Mouse (Mus musculus): ENCODE data around the gene Ckap4.

Gene Ckap4

GRCm38 (mm10) chr10:84533912-84534671, at the start of gene Ckap4:
Gene Ckap4, minus strand, starts transcription at chr10:84534062.
- peak; percentile 83 for DNase-seq (ENCODE audit: extremely low read depth, insufficient read length, low spot score)

- no peak for DNase-seq (ENCODE audit: extremely low read depth, insufficient read length, low spot score)
These were observed 48.4 kb upstream of the Ckap4 start for GRCm38 (mm10) chr10:84582236-84582635.

GRCm38 (mm10) chr10:84581191-84581590, 47.3 kb upstream of the Ckap4 start:
- no peak for DNase-seq (ENCODE audit: extremely low read depth, insufficient read length, low spot score)

GRCm38 (mm10) chr10:84579527-84579926, 45.7 kb upstream of the Ckap4 start:
- no peak for DNase-seq (ENCODE audit: extremely low read depth, insufficient read length, low spot score)

GRCm38 (mm10) chr10:84578738-84579137, 44.9 kb upstream of the Ckap4 start:
- no peak for DNase-seq (ENCODE audit: extremely low read depth, insufficient read length, low spot score)

GRCm38 (mm10) chr10:84577071-84577727, 43.3 kb upstream of the Ckap4 start:
- DNase-seq (ENCODE audit: extremely low read depth, insufficient read length, low spot score) = peak; percentile 79

GRCm38 (mm10) chr10:84576395-84577070, 42.7 kb upstream of the Ckap4 start, which contains the start of gene Tcp11l2:
Gene Tcp11l2, plus strand, starts transcription at chr10:84576626.
- DNase-seq (ENCODE audit: extremely low read depth, insufficient read length, low spot score) = peak; percentile 92

GRCm38 (mm10) chr10:84576029-84576394, 42.1 kb upstream of the Ckap4 start:
- no peak for DNase-seq (ENCODE audit: extremely low read depth, insufficient read length, low spot score)

- no peak for DNase-seq (ENCODE audit: extremely low read depth, insufficient read length, low spot score)
These were observed 40.0 kb upstream of the Ckap4 start for GRCm38 (mm10) chr10:84573671-84574420.

GRCm38 (mm10) chr10:84571052-84571639, 37.3 kb upstream of the Ckap4 start:
- DNase-seq (ENCODE audit: extremely low read depth, insufficient read length, low spot score) = no peak

GRCm38 (mm10) chr10:84564427-84564826, 30.6 kb upstream of the Ckap4 start:
- no peak for DNase-seq (ENCODE audit: extremely low read depth, insufficient read length, low spot score)

- no peak for DNase-seq (ENCODE audit: extremely low read depth, insufficient read length, low spot score)
These were observed 29.0 kb upstream of the Ckap4 start for GRCm38 (mm10) chr10:84562567-84563554.

GRCm38 (mm10) chr10:84562121-84562520, 28.3 kb upstream of the Ckap4 start:
- DNase-seq (ENCODE audit: extremely low read depth, insufficient read length, low spot score) = no peak

GRCm38 (mm10) chr10:84559986-84560385, 26.1 kb upstream of the Ckap4 start:
- DNase-seq (ENCODE audit: extremely low read depth, insufficient read length, low spot score) = no peak

- no peak for DNase-seq (ENCODE audit: extremely low read depth, insufficient read length, low spot score)
These were observed 24.6 kb upstream of the Ckap4 start for GRCm38 (mm10) chr10:84558511-84558910.

- no peak for DNase-seq (ENCODE audit: extremely low read depth, insufficient read length, low spot score)
These were observed 22.3 kb upstream of the Ckap4 start for GRCm38 (mm10) chr10:84556120-84556519.

GRCm38 (mm10) chr10:84554291-84555009, 20.6 kb upstream of the Ckap4 start:
- DNase-seq (ENCODE audit: extremely low read depth, insufficient read length, low spot score) = no peak

- DNase-seq (ENCODE audit: extremely low read depth, insufficient read length, low spot score) = no peak
These were observed 18.6 kb upstream of the Ckap4 start for GRCm38 (mm10) chr10:84552477-84552876.

GRCm38 (mm10) chr10:84551846-84552245, 18.0 kb upstream of the Ckap4 start:
- DNase-seq (ENCODE audit: extremely low read depth, insufficient read length, low spot score) = no peak

Data from 3134 (cell line).